Mouse (Mus musculus): ENCODE results near the gene Gm11733.

The Gm11733 gene

DNA sequence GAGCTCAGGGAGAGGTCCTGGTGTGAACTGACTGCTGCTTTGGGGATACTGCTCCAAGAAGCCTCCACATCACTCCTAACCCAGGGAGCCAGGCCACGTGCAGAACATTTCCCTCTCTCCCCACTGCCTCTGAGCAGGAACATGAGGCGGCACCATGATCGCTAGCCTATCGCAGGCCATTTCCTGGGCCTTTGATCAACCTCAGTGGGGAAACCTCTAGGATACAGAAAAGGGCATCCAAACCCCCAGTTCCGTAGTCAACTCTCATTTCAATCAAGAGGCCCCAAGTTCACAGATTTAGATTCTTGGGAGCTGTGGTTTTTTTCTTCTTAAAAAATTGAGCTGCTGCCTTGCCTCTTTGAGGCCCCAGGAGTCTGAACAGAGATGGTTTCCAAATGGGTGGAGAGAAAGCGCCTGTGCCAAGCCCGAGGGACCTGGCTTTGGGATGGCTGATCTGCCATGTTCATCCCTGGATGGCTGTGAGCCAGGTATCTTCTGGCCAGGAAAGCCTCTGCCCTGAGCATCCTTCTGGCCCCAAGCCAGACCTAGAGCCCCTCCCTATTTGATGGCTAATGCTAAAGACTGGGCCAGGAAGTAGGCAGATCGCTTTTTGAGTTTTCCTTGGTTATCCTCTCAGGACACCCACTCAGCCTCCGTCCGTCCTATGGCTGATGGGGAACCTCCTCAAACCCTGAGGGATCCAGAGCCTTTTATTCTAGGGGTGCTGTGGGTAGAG lies 5.7 kb upstream of the Gm11733 start:
- no peak for DNase-seq

DNA sequence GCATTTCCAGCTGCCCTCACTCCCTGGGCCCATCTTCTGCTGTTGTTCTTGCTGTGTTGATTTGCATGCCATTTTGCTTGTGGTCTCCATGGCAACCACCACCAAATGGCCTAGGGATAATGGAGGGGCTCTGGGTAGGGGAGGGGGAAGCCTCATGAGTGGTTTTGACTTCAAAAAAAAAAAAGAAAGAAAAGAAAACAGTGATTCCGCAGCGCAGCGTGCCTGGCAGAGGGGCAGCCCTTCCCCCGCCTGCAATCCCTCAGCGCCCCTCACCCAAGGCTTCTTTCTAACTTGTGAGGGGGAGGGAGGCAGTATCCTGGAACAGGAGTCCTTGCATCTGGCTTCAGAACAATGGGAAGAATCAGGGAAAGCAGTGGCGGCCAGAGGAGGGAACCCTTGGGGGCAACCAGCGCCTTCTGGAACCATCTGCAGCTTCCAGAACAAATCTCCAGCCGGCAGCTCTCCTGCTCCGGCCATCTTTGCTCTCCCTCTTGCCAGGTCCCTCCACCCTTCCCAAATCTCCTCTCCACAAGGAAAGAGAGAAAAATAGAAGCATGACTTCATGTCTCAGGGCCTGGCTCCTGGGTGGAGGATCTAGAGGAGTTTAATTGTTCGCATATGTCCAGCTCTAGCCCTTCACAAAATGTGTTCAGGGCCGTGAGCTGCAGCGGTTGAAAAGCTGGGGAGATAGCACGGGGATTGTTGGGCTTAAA lies 5.0 kb upstream of the Gm11733 start:
- no peak for DNase-seq

DNA sequence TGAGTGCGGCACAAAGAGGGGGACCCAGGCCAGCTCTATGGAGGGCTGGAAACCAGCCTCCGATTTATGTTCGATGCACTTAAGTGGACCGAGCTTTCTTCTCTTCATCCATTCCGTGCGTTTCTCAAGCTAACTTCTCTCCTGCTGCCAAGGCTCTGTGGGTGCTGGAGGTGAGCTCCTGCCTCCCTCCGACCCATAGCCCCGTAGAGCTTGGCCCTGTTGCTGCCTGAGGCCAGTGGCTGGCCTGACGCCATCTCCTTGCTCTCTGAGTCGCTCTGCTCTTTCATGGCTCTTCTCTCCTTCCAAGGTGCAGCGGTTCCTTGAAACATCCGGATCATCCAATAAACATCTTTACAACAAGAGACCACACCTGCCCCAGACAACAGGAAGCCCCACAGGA lies 4.4 kb upstream of the Gm11733 start:
- no peak for DNase-seq

DNA sequence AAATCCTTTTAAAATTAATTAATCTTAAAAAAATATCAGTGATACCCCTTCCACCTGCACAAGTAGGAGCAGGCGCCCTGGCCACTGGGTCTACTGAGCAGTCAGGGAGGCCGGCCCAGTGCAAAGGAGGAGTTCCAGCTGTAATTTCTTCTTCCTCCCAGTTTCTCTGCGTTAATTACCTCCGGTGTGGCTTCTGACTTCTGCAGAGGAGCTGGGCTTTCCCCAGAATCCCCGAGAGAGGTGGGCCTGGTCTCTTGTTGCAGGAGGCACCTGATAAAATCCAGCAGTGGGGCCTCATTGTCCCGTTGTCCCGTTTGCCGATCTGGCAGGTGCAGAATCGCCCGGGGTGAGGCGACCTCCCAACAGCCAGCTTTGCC lies 1.9 kb upstream of the Gm11733 start:
- DNase-seq = peak in 1 of 2 experiments; percentile 24

DNA sequence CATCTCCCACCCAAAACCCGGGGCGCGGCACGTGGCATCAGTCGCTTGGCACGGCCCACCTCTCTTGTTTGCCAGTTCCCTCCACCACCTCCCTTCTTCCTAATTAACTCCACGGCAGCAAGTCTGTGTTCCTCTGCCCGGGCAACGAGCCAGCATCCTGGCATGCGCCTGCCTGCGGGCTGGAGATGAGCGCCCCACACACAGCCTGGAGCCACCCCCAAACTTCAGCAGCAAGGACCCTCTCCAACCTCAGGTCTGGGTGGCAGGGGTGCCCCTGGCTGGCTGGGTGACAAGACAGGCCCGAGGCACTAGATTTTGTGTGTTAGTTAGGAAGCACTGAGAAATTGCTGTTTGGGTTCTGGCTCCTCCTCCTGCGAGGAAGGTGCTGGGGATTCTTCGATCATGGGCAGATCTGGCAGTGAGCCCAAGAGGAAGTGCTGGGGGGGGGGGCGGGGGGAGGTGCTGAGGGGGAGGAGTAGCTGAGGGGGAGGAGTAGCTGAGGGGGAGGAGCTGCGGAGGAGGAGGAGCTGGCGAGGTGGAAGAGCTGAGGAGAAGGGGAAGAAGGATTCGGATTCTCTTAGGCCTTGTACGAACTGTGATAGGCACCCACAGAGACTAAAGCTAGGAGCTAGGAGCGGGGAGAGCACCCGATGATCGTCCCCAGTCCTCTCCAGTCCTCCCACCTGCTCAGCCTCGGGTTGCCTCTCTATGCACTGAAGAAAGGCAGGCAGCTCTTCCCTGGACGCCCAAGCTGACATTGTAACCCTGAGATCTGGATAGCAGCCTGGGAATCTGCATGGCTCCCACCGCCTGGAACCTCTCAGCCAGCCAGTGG lies 1.3 kb upstream of the Gm11733 start:
- peak; percentile 62 to 65 for DNase-seq

DNA sequence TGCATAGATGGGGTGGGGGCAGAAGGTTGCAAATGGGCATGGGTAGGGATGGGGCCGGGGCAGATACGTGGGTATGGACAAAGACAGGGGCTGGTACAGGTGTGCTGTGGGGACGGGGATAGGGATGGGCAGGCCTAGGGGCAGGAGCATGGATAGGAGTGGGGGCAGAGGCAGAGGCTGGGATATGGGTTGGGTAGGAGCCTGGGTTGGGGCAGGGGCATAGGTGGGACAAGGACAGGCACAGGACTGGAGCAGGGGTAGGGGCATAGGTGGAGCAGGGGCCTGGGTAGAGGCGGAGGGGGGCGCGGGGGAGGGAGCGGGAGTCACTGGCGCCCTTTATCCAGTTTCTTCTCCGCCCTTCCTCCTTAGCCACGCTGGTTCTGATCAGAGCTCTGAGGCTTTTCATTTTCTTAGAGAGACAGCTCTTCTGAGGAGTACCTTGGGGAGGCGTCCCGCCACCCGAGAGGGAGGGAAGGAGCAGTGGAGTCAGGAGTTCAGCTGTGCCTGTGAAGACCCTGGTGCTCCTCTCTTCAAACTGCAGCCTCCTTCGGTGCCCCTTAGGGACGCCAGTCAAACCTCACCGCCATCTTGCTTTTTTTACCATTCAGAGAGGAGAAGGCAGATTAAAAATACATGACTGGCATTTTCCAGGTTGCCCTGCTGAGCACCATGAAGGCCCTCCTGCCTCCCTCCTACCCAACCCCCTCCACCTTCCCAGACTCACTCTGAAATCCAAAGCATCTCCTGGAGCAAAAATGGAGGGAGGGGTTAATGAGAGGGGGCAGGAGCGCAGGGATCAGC lies 7.4 kb downstream of the Gm11733 start:
- no peak for DNase-seq

DNA sequence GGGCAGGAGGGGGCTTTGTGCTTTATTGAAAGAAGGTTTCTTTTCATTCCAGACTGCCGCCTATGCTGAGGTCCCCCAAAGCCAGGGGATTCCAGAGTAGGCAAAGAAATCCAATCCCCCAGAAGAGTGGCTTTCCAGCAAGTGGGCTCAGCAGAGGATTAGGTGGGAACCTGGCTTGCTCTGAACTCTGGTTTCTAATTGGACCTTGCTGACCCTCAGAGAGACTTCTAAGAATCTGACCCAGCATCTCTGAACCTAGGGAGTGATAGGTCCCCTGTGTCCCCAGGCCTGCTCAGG lies 8.0 kb downstream of the Gm11733 start:
- no peak for DNase-seq

DNA sequence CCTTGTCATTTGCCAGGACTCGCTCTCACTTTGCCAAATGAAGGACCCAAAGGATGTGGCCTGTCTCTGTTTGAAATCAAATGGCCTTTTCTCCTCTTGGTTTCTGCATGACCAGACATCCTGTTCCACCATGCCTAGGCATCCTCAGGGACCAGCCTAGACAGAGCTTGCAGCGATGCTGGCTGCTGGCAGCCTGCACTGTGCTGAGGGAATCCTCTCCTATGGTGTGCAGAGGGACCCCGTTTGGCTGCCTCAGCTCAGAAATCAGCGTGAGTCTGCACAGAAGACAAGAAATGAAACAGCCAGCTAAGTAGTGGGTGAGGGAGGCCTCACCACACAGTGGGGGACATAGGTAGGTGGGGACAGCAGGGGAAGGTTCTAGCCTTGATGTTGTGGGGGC lies 12.6 kb downstream of the Gm11733 start:
- no peak for DNase-seq

DNA sequence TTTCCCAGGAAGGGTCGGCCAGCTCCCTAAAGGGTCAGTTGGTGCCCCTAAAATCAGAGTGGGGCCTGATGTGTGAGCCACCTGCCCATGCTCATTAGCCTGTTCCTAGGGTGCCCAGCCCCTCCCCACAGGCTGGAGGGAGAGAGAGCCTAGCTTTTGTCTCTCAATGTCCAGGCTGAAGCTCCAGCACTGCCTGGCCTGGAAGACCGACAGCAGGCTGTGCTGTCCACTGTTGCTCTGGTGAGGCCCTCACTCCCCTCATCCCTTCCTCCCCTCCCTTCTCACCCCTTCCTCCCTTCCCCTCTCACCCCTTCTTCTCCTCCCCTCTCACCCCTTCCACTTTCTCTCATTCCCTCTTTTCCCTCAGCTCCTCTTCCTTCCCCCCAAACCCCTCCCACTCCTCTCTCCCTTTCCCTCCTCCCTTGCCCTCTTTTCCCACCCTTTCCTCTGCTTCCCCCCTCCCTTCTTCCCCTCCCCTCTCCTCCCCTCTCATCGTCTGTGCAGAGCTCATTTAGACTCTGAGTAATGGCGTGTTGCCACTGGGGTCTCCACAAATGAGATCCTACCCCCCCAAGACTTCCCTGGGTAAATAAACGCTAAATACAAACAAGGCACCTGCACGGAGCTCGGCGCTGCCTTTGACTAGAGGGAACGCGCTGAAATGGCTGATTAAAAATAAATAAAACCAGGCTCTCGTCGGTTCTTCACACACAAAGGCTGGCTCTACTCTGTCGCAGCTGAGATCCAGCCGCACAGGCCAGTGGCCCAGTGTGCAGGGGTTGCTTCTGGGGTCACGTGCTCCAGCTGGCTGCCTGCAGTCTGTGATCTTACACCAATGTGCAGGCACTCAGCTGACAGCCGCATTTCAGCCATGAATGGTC lies 13.3 kb downstream of the Gm11733 start:
- DNase-seq = no peak

DNA sequence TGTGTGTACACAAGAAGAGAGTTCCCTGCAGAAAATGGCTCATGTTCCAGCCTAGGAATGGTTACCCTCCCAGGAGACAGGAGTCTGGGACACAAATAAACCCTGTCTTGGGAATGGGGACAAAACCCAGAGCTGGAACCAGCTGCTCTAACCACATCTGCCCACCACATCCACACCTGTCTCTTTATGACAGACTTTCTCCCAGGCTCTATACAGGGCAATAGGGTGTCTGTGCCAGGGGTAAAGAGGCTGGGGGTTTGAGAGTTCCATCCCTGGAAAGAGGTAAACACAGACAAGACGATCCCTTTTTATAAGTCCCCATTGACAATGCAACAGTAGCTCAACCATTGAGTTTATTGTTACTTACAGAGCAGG lies 14.0 kb downstream of the Gm11733 start:
- DNase-seq = no peak

DNA sequence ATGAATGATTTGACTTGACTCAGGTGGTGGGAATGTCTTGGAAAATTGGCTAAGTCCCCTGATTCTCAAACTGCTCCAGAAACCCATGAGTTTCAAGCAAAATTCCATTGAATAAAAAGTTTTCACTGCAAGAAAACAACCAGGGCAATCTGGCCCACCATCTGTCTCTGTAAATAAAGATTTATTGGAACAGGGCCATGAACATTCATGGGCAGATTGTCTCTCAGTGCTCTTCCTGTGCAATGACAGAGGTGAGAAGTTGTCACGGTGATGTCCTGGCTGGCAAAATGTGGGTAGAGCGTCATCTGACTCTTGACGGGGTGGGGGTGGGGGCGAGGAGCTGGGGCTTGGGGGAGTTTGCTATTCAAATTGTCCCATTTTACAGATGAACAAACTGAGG lies 24.8 kb downstream of the Gm11733 start:
- DNase-seq = no peak

DNA sequence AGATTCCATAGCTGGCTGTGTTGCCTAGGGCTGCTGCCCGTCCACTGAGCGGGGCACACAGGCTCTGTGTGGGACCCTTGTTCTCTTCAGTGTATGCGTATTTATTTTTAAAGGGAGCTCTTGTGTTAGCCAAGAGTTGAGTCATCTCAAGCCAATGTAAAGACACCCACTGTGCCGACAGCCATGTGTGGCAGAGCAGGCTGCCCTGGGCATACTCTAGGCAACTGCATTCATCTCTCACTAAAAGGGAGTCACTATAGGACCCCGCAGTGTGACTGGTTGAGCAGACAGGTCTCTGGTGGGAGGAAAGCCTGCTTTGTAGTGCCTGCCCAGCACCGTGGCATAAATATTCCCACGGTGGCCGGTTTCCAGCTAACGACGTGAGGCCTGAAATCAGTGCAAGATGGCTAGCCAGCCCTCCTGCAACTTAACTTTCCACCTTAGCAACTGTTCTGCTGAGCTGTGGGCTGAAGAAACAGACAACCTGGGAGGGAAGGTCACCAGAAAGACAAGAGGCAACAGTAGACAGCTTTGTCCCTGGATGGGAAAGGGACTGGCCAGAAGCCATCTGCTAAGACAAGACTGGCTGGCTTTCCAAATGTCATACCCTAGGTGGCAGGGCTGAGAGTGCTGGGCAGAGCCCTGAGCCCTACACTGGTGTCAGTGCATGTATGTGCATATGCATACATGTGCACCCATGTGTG lies 31.7 kb downstream of the Gm11733 start:
- no peak for DNase-seq

DNA sequence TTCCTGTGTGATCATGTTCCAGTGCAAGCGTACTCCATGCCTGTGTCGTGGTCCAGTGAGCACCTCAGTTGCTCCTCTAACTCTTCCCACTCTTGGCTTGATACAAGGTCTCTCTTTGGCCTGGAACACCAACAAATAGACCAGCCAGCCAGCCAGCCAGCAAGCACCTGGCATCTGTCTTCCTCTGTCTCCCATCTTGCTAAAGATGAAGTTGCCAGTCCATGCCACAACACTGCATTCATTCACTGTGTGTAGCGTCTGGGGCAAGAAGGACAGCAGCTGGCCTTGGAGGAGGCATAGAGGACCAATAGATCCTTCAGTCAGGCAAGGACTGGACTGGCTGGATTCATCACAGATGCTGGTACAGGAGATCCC lies 32.2 kb downstream of the Gm11733 start:
- DNase-seq = no peak

DNA sequence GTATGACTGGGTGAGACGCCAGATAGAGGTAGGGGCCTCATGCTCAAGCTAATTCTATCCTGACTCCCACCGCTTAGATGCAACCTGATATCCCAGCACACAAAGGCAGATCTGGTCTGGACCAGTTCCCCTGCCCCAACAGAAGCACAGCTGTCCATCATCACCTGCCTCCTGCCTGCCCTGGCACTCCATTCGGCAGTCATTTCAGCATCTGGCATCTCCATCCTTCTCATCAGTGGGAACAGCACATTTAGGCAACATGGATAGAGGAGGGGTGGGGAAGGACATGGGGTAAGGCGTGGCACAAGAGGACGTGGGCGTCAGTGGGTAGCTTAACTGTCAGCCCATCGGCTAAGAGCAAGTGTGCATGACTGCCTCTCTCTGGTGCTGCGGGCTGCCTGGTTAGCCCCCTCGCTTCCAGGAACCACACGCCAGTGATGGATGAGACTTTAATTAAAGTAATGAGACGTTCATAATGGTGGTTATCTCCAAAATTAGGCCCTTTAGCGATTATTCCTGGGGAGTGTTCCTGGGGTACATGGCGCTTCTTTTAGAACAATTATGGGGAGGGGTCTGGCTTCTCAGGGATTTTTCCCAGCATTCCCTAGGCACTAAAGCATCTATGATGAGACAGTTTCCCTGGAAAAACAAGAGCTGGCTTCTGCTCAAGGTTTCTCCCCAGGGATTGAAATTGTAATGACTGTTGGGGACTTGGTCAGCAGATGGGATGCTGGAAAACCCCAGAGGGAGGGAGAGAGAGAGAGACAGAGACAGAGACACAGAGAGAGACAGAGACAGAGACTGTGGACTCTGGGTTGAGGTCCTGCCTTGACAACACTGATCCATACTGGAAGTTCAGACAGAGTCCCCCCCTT lies 38.0 kb downstream of the Gm11733 start:
- DNase-seq = no peak

DNA sequence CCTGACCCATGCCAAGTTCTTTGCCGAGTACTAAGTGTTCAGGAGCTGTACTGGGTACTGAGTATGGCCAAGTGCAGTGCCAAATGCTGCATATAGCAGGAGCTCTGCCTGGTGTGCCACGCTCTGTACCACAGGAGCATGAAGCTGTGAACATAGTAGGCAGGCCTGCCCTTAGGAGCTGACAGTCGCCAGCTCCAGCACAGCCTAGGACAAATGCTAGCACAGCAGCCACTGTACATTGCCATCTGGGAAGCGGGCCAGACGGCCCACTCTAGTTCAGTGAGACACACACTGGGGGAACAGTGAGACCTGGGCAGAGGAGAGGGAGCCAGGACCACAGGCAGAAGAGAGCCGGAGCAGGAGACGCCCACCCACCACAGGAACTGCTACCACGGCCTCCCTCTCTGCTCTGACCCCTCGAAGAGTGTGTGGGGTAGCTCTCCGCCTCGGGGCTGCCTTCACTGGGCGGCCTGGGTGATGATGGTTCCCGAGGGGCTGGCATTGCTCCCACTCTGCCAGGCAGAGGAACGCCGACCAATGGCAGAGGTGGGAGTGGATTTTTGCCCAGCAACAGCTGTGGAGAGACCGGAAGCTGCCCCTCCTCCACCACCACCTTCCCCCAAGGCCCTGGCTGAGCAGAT lies 38.8 kb downstream of the Gm11733 start:
- DNase-seq = peak in 1 of 2 experiments; percentile 8

DNA sequence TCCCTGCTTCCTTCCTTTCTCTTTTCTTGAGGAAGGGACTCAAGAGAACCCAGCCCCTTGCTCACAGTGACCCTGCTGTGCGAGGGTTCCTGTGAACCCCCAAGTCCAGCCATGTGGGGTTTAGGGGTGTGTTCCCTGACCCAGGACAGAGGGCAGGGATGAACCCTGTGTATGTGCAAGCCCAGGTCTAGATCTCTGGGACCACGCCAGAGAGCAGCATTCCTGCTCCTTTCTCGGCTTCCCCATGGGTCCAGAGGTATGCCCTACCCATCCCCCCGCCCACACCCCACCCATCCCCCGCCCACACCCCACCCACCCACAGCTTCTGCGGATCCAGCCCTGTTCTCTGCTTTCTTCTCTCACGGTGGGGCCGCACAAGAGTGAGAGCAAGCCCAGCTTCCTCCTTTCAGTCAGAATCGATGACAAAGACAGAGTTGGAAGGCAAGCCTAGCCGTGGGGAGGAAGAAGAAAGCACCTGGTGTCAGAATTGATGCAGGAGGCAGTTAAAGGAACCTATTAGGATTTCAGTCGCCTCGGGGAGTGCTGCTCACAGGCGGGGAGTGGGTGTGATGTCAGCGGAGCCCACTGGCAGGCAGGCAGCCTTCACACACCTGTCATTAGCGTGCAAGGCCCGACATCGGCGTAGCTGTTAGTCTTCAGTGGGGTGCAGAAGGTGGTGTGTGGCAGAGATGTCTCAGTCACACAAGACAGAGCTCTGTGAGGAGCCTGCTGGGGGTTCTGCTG lies 41.6 kb downstream of the Gm11733 start:
- DNase-seq = no peak

DNA sequence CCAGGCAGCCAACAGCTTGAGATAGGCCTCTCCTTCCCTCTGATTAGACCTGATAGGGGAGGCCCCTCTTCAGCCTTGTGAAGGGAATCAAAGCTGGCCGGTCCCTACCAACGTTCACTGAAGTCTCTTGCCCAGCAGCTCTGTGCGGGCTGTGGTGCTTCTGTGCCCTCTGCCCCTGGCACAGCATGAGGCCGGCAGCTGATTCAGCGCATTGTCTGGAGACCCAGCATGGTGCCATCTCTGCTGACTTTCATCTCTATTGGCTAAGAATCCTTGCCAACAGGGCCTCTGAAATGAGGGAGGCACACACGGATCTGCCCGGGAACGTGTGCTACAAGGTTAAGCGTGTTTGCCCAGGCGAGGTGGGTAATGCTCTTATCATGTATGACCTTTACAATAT lies 48.2 kb downstream of the Gm11733 start:
- no peak for DNase-seq

DNA sequence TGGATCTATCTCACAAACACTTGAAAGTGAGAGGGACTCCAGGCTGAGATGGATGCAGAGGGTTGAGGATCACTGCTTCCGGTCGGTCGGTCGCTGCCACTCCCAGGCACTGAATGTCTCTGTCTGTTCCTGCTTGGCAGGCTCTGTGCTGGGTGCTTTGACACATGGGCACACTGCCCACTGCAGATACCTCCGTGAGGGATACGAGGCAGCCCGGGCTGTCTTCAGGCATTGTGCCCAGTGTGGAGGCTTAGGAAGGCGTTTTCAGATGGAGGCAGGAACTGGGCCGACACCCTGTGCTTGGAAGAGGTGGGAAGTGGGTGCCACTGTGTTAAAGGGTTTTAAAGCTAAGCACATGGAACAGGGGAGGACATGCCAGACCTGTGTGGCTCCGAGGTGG lies 50.7 kb downstream of the Gm11733 start:
- DNase-seq = no peak

Data from spleen, adult 18-20 months (tissue).